Mouse (Mus musculus) G1E (cell line): ENCODE measurements around the gene Trpc7.

Experiments
- CTCF ChIP-seq: IDR thresholded peaks from 2 replicates; pipeline ENCODE4 v1.5.1; 2012; ENCODE audit warnings: low read depth, low read length, inconsistent platforms, mixed read lengths
- GATA1 ChIP-seq: IDR thresholded peaks from 2 replicates; pipeline ENCODE4 v1.6.1; 2012; ENCODE audit warnings: borderline replicate concordance, low read length, inconsistent platforms, mixed read lengths
- TAL1 ChIP-seq: conservative IDR thresholded peaks from 2 replicates; pipeline ENCODE4 v1.6.1; 2012; ENCODE audit warnings: low read depth, low read length, inconsistent platforms, mixed read lengths

GRCm38 (mm10) chr13:56762446-56763229 lies 133.2 kb downstream of the Trpc7 start:
- TF ChIP-seq CTCF = no peak
- no peak for TF ChIP-seq TAL1
- no peak for TF ChIP-seq GATA1
